In genomic region chr9:62362835-62363385, GRCm38 (mm10) we compare ENCODE assay signal across 8 mouse cellular contexts. TPM values are rescaled to one million over a fixed set of nuclear protein-coding genes. Genes with fewer than 3 reads are reported as not detected.
A peak's percentile ranks its signal among the peaks of the same experiment; 100 is the strongest.
DNase-seq lines count a peak whose midpoint lies in the region; ATAC-seq and TF ChIP-seq lines count a peak whose summit lies in the region.

No protein-coding gene starts in this region.

- no peak for ATAC-seq in lung, embryonic 15.5 days (ENCODE audit: borderline replicate concordance, extremely low read depth, low FRiP score, low TSS enrichment)
- no peak for ATAC-seq in forebrain, postnatal 0 days
- no peak for ATAC-seq in liver, embryonic 12.5 days
- no peak for ATAC-seq in stomach, embryonic 15.5 days (ENCODE audit: insufficient read depth, low FRiP score, low read depth)

- peaks cover 99% of the 10 kb centered on the region for H3K4me1 ChIP-seq in lung, embryonic 15.5 days
- H3K4me1 ChIP-seq in forebrain, postnatal 0 days (ENCODE audit: insufficient read depth) = peaks cover 33% of the 10 kb centered on the region
- peaks cover 100% of the 10 kb centered on the region for H3K4me1 ChIP-seq in liver, embryonic 12.5 days
- peaks cover 83% of the 10 kb centered on the region for H3K4me1 ChIP-seq in stomach, embryonic 15.5 days

- no peak overlapping the region; the same call in 1 of the 2 replicates for H3K4me3 ChIP-seq in lung, embryonic 15.5 days
- no peak overlapping the region for H3K4me3 ChIP-seq in forebrain, postnatal 0 days (ENCODE audit: low read depth, low read length)
- peak overlapping the region; percentile 31 for H3K4me3 ChIP-seq in liver, embryonic 12.5 days
- H3K4me3 ChIP-seq in stomach, embryonic 15.5 days (replicated peaks) = no peak overlapping the region

- H3K27me3 ChIP-seq in lung, embryonic 15.5 days = no peaks in the 10 kb centered on the region
- no peaks in the 10 kb centered on the region for H3K27me3 ChIP-seq in forebrain, postnatal 0 days (ENCODE audit: insufficient read depth, low read length)
- H3K27me3 ChIP-seq in liver, embryonic 12.5 days (replicated peaks) = no peaks in the 10 kb centered on the region
- no peaks in the 10 kb centered on the region for H3K27me3 ChIP-seq in stomach, embryonic 15.5 days (replicated peaks)

- H3K4me2 ChIP-seq in lung, embryonic 15.5 days = peak overlapping the region; percentile 61
- H3K4me2 ChIP-seq in forebrain, postnatal 0 days (ENCODE audit: low read depth) = peak overlapping the region; percentile 58
- H3K4me2 ChIP-seq in liver, embryonic 12.5 days = peak overlapping the region; percentile 65
- H3K4me2 ChIP-seq in stomach, embryonic 15.5 days = peak overlapping the region; percentile 59

- 22% methylated on average over 11 of the region's 11 CpGs for WGBS in lung, embryonic 15.5 days
- WGBS in forebrain, postnatal 0 days = 38% methylated on average over 11 of the region's 11 CpGs
- 16% methylated on average over 11 of the region's 11 CpGs for WGBS in liver, embryonic 12.5 days (ENCODE audit: insufficient replicate concordance)
- 45% methylated on average over 11 of the region's 11 CpGs for WGBS in stomach, embryonic 15.5 days

- H3K36me3 ChIP-seq in lung, embryonic 15.5 days = no peaks in the 10 kb centered on the region
- H3K36me3 ChIP-seq in forebrain, postnatal 0 days (ENCODE audit: insufficient read depth) = 0 out of 2 replicates have a peak, but pooled peaks cover 4% of the 10 kb centered on the region
- peaks cover 18% of the 10 kb centered on the region for H3K36me3 ChIP-seq in liver, embryonic 12.5 days
- H3K36me3 ChIP-seq in stomach, embryonic 15.5 days = no peaks in the 10 kb centered on the region

- no peak for TF ChIP-seq CTCF in forebrain, postnatal 0 days (IDR thresholded peaks at IDR 0.05; ENCODE audit: low read depth)

- no peak for DNase-seq in lung, adult 18-20 months
- DNase-seq in forebrain, postnatal 0 days = no peak
- no peak for DNase-seq in thymus, adult 18-20 months
- no peak for DNase-seq in gastrocnemius, postnatal 10 days
- no peak for DNase-seq in kidney, adult 11 months

- H3K9ac ChIP-seq in lung, embryonic 15.5 days = no peak overlapping the region
- peak overlapping the region; percentile 57; the same call in 1 of the 2 replicates for H3K9ac ChIP-seq in forebrain, postnatal 0 days
- 0 out of 2 replicates have a peak overlapping the region, but pooled peaks have one; percentile 54 for H3K9ac ChIP-seq in liver, embryonic 12.5 days
- no peak overlapping the region for H3K9ac ChIP-seq in stomach, embryonic 15.5 days

- no peaks in the 10 kb centered on the region for H3K9me3 ChIP-seq in lung, embryonic 15.5 days
- H3K9me3 ChIP-seq in forebrain, postnatal 0 days (ENCODE audit: low read length) = no peaks in the 10 kb centered on the region
- no peaks in the 10 kb centered on the region for H3K9me3 ChIP-seq in liver, embryonic 12.5 days (replicated peaks)
- no peaks in the 10 kb centered on the region for H3K9me3 ChIP-seq in stomach, embryonic 15.5 days

- H3K27ac ChIP-seq in lung, embryonic 15.5 days = peak overlapping the region; percentile 72
- H3K27ac ChIP-seq in forebrain, postnatal 0 days (ENCODE audit: low read depth, low read length) = peak overlapping the region; percentile 79; the same call in 1 of the 2 replicates
- H3K27ac ChIP-seq in liver, embryonic 12.5 days = peak overlapping the region; percentile 55
- peak overlapping the region; percentile 68 for H3K27ac ChIP-seq in stomach, embryonic 15.5 days

RNA-seq across cellular contexts. Expression of gene Anp32a, which starts 21.8 kb away (rescaled TPM):
- 182 and 184 TPM in 2 replicates for polyA plus RNA-seq in lung, embryonic 15.5 days (2015; fragmentation: Nextera tagmentation; extraction: Ambion mirVana)
- 130 and 140 TPM in 2 replicates for total RNA-seq in forebrain, postnatal 0 days (2014; rRNA removed)
- polyA plus RNA-seq in forebrain, postnatal 0 days (2015; fragmentation: Nextera tagmentation; extraction: Ambion mirVana) = 96.1 and 110 TPM in 2 replicates
- 112 and 122 TPM in 2 replicates for polyA plus RNA-seq in liver, embryonic 12.5 days (2016; fragmentation: Nextera tagmentation; extraction: Ambion mirVana)
- 163 and 179 TPM in 2 replicates for polyA plus RNA-seq in stomach, embryonic 15.5 days (2015; fragmentation: Nextera tagmentation; extraction: Ambion mirVana)
- 10 to 100 TPM; 85.7 to 96.6 TPM for total RNA-seq in gastrocnemius, postnatal 10 days (2021)

Comparison
In these comparisons a context has a peak if more than half of its experiments do, and no peak if none do; other contexts are left out.
1. H3K9ac ChIP-seq: peak in forebrain, postnatal 0 days (single experiment) and liver, embryonic 12.5 days (single experiment); none in lung, embryonic 15.5 days (single experiment) and stomach, embryonic 15.5 days (single experiment).
2. Peak in every context shown above with its lines, with median percentiles within 50 percentile points of each other: H3K27ac ChIP-seq and H3K4me2 ChIP-seq.